18 mouse cellular contexts compared by ENCODE assay signal in the genomic region with DNA sequence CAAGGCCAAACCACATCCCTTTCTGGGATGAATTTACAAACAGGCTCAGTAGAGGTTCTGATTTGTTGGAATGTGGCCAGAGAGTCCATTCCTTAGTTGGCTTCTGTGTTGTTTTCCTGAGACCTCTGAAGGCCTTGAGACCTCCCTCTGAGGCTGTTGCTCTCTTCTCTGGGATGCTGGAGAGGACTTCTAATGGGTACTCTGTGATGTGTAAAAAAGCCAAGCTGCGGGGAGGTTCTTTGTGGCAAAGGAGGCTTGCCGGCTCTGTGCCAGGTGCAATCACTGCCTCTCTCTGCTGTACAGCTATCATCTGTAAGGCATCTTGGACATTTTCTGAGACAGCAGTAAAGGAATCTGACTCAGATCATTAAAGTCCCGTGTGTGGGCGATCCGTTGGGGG.
DNase-seq lines count a peak whose midpoint lies in the region; ATAC-seq and TF ChIP-seq lines count a peak whose summit lies in the region.
"Had no signal": no experiment of that assay in that cellular context is flagged by ENCODE, and none has a peak within 500 bp of the region (broad histone marks: within the 10 kb centered on the region; RNA-seq: fewer than 3 reads in every experiment).

No protein-coding gene starts in this region.

- H3K4me1 ChIP-seq in hindbrain, postnatal 0 days (ENCODE audit: insufficient read depth, low read length), result no peaks in the 10 kb centered on the region
- no peaks in the 10 kb centered on the region for H3K4me1 ChIP-seq in hindbrain, embryonic 11.5 days (replicated peaks; ENCODE audit: control insufficient read depth, insufficient read depth, low read length)
- peaks cover 16% of the 10 kb centered on the region for H3K4me1 ChIP-seq in lung, embryonic 16.5 days (replicated peaks; ENCODE audit: control insufficient read depth, insufficient read depth, low read length)
- H3K4me1 ChIP-seq: heart, embryonic 15.5 days; hindbrain, embryonic 10.5 days; midbrain, embryonic 13.5 days had no signal

- H3K27ac ChIP-seq in hindbrain, postnatal 0 days, result no peak overlapping the region
- H3K27ac ChIP-seq in hindbrain, embryonic 11.5 days (ENCODE audit: low read depth, low read length), result no peak overlapping the region
- H3K27ac ChIP-seq in lung, embryonic 16.5 days (ENCODE audit: low read length), result no peak overlapping the region
- H3K27ac ChIP-seq: heart, adult 2 months; heart, embryonic 15.5 days; hindbrain, embryonic 10.5 days; layer of hippocampus, adult 2 months; liver, embryonic 14.5 days; midbrain, embryonic 13.5 days; stomach, postnatal 0 days had no signal

- H3K4me3 ChIP-seq in hindbrain, postnatal 0 days (ENCODE audit: low read length), result no peak overlapping the region
- no peak overlapping the region for H3K4me3 ChIP-seq in hindbrain, embryonic 11.5 days (ENCODE audit: low read depth, low read length)
- H3K4me3 ChIP-seq in lung, embryonic 16.5 days (ENCODE audit: low read length), result no peak overlapping the region
- H3K4me3 ChIP-seq: heart, adult 2 months; heart, embryonic 15.5 days; hindbrain, embryonic 10.5 days; layer of hippocampus, adult 2 months; midbrain, embryonic 13.5 days had no signal

- H3K27me3 ChIP-seq in hindbrain, postnatal 0 days (ENCODE audit: insufficient read depth, low read length), result no peaks in the 10 kb centered on the region
- H3K27me3 ChIP-seq in hindbrain, embryonic 11.5 days (ENCODE audit: control insufficient read depth, insufficient read depth, low read length), result no peaks in the 10 kb centered on the region
- no peaks in the 10 kb centered on the region for H3K27me3 ChIP-seq in lung, embryonic 16.5 days (ENCODE audit: control insufficient read depth, insufficient read depth, low read depth, low read length)
- H3K27me3 ChIP-seq: heart, embryonic 15.5 days; midbrain, embryonic 13.5 days had no signal

- no peaks in the 10 kb centered on the region for H3K9me3 ChIP-seq in hindbrain, postnatal 0 days (ENCODE audit: low read length)
- H3K9me3 ChIP-seq in hindbrain, embryonic 11.5 days (ENCODE audit: control insufficient read depth, low read length), result no peaks in the 10 kb centered on the region
- H3K9me3 ChIP-seq in lung, embryonic 16.5 days (ENCODE audit: control insufficient read depth, low read length), result no peaks in the 10 kb centered on the region
- H3K9me3 ChIP-seq: heart, embryonic 15.5 days; hindbrain, embryonic 10.5 days; midbrain, embryonic 13.5 days had no signal

- no peak overlapping the region for H3K4me2 ChIP-seq in hindbrain, postnatal 0 days (ENCODE audit: low read depth, low read length)
- H3K4me2 ChIP-seq in hindbrain, embryonic 11.5 days (replicated peaks; ENCODE audit: low read depth, low read length), result no peak overlapping the region
- H3K4me2 ChIP-seq in lung, embryonic 16.5 days (ENCODE audit: low read depth, low read length), result no peak overlapping the region
- H3K4me2 ChIP-seq: heart, embryonic 15.5 days; midbrain, embryonic 13.5 days had no signal

- DNase-seq in hindbrain, postnatal 0 days (ENCODE audit: low spot score), result peak; percentile 19
- no peak for DNase-seq in hindbrain, embryonic 11.5 days (ENCODE audit: low spot score)
- DNase-seq in lung, postnatal 36 days, result no peak
- peak; percentile 66 for DNase-seq in Muller cell, postnatal 12 days (ENCODE audit: inconsistent ontology term)
- DNase-seq in fibroblast of lung, adult 2 months (ENCODE audit: low read depth), result peak; percentile 68
- DNase-seq: adrenal gland, adult 2 months; gastrocnemius, postnatal 10 days; heart, adult 2 months; kidney, adult 8-10 months had no signal

- no peak overlapping the region for H3K9ac ChIP-seq in hindbrain, postnatal 0 days (replicated peaks; ENCODE audit: low read length)
- no peak overlapping the region for H3K9ac ChIP-seq in hindbrain, embryonic 11.5 days (ENCODE audit: low read depth, low read length)
- no peak overlapping the region for H3K9ac ChIP-seq in lung, embryonic 16.5 days (ENCODE audit: low read length)
- H3K9ac ChIP-seq: heart, embryonic 15.5 days; liver, embryonic 14.5 days; midbrain, embryonic 13.5 days had no signal

- ATAC-seq in hindbrain, postnatal 0 days, result no peak
- no peak for ATAC-seq in hindbrain, embryonic 11.5 days (ENCODE audit: low FRiP score)
- ATAC-seq in lung, embryonic 16.5 days (ENCODE audit: low read depth), result peak; percentile 67
- no peak for ATAC-seq in CD4-positive, CD25-positive, alpha-beta regulatory T cell, adult 4 months
- ATAC-seq: inflammation-experienced regulatory T-cells, adult 6 months; midbrain, embryonic 13.5 days had no signal

- 59% methylated on average over 5 of the region's 5 CpGs for WGBS in hindbrain, postnatal 0 days
- 76% methylated on average over 5 of the region's 5 CpGs for WGBS in hindbrain, embryonic 11.5 days
- WGBS in lung, embryonic 16.5 days, result 44% methylated on average over 5 of the region's 5 CpGs

- TF ChIP-seq CTCF in hindbrain, postnatal 0 days (IDR thresholded peaks at IDR 0.05; ENCODE audit: low read depth), result no peak

- no peaks in the 10 kb centered on the region for H3K36me3 ChIP-seq in hindbrain, postnatal 0 days (ENCODE audit: insufficient read depth, low read length)
- H3K36me3 ChIP-seq in hindbrain, embryonic 11.5 days (ENCODE audit: control insufficient read depth, insufficient read depth, low read length), result no peaks in the 10 kb centered on the region
- H3K36me3 ChIP-seq in lung, embryonic 16.5 days (ENCODE audit: control insufficient read depth, insufficient read depth, low read length), result no peaks in the 10 kb centered on the region
- H3K36me3 ChIP-seq: heart, embryonic 15.5 days; hindbrain, embryonic 10.5 days; midbrain, embryonic 13.5 days had no signal

Comparison
In these comparisons a context has a peak if more than half of its experiments do, and no peak if none do; other contexts are left out.
1. DNase-seq: peak in hindbrain, postnatal 0 days (single experiment), Muller cell, postnatal 12 days (single experiment) and fibroblast of lung, adult 2 months (single experiment); none in hindbrain, embryonic 11.5 days (single experiment) and lung, postnatal 36 days (single experiment).